Mouse (Mus musculus) heart, embryonic 14.5 days (tissue): ENCODE data around the gene Fam98a. TPM values are rescaled to one million over a fixed set of nuclear protein-coding genes. Genes with fewer than 3 reads are reported as not detected.

Experiments
- ATAC-seq: fragments of 200-750 bp; cut with Nextera tagmentation; 2 replicates; pipeline ENCODE4 v1.8.0; 2017; ENCODE audit warnings: low read depth, moderate TSS enrichment; ENCODE audit not compliant: insufficient number of reproducible peaks, insufficient read depth, low FRiP score
- H3K27ac ChIP-seq, 2 experiments: fragments of 200-500 bp in 1 of 2; fragments of 300-500 bp in 1 of 2; sonication (generic) in 1 of 2; replicated peaks in 1 of 2; 2 replicates each; pipeline ENCODE4 v1.5.1; 2012 to 2014; ENCODE audit warnings: low read depth in 2 of 2, low read length in 2 of 2, control low read depth in 1 of 2, mild to moderate bottlenecking in 1 of 2, mixed read lengths in 1 of 2; ENCODE audit not compliant: control insufficient read depth in 1 of 2, insufficient read depth in 1 of 2
- H3K27me3 ChIP-seq: fragments of 300-500 bp; sonication (generic); 2 replicates; pipeline ENCODE4 v1.6.1; 2014; ENCODE audit warnings: mild to moderate bottlenecking, low read length, control low read depth; ENCODE audit not compliant: control insufficient read depth, insufficient read depth
- H3K36me3 ChIP-seq: fragments of 300-500 bp; sonication (generic); 2 replicates; pipeline ENCODE4 v1.6.1; 2014; ENCODE audit warnings: mild to moderate bottlenecking, control low read depth, low read length, mixed read lengths; ENCODE audit not compliant: control insufficient read depth, insufficient read depth
- H3K4me1 ChIP-seq, 2 experiments: fragments of 200-500 bp in 1 of 2; fragments of 300-500 bp in 1 of 2; sonication (generic) in 1 of 2; 2 replicates each; pipeline ENCODE4 v1.6.1; 2012 to 2014; ENCODE audit warnings: low read length in 2 of 2, control low read depth in 1 of 2, mixed read lengths in 1 of 2; ENCODE audit not compliant: control insufficient read depth in 2 of 2, insufficient read depth in 2 of 2
- H3K4me2 ChIP-seq: fragments of 300-500 bp; sonication (generic); 2 replicates; pipeline ENCODE4 v1.6.1; 2014; ENCODE audit warnings: mild to moderate bottlenecking, low read length
- H3K4me3 ChIP-seq, 2 experiments: fragments of 200-500 bp in 1 of 2; fragments of 300-500 bp in 1 of 2; sonication (generic) in 1 of 2; 2 replicates each; pipeline ENCODE4 v1.5.1; 2012 to 2014; ENCODE audit warnings: low read length in 2 of 2, mild to moderate bottlenecking in 2 of 2, control low read depth in 1 of 2, low read depth in 1 of 2, moderate library complexity in 1 of 2; ENCODE audit not compliant: control insufficient read depth in 1 of 2, insufficient read depth in 1 of 2
- H3K9ac ChIP-seq: fragments of 300-500 bp; sonication (generic); 2 replicates; pipeline ENCODE4 v1.6.1; 2014; ENCODE audit warnings: mild to moderate bottlenecking, low read length
- H3K9me3 ChIP-seq: fragments of 300-500 bp; sonication (generic); 2 replicates; pipeline ENCODE4 v1.6.1; 2016; ENCODE audit warnings: low read length, control low read depth; ENCODE audit not compliant: control insufficient read depth
- WGBS: fragments of 180-500 bp; shearing (Covaris S2); extraction: QIAGEN DNeasy Blood & Tissue Kit; methylation state at CpG from one replicate; pipeline ENCODE4 v1.1.7; 2014; 5-methylcytosine and 5-hydroxymethylcytosine counted together
- polyA plus RNA-seq: library from polyadenylated mRNA; unstranded; fragments of >200 nt; fragmentation: Nextera tagmentation; extraction: Ambion mirVana; gene quantifications from 2 replicates; pipeline ENCODE4 v1.2.1, GENCODE M21; 2014

Gene Fam98a
- polyA plus RNA-seq, 1 experiment from 2014 or later: 8.8 TPM

GRCm38 (mm10) chr17:75519239-75519900 is 32.4 kb downstream of the Fam98a start:
- H3K4me3 ChIP-seq: no peak overlapping the region
- H3K9ac ChIP-seq: no peak overlapping the region
- 73% methylated on average over 8 of the region's 8 CpGs for WGBS
- H3K27me3 ChIP-seq: no peaks in the 10 kb centered on the region
- peaks cover 4 to 9% of the 10 kb centered on the region in 2 experiments; a peak in 2 of 4 replicates for H3K4me1 ChIP-seq
- H3K27ac ChIP-seq: no peak overlapping the region
- no peaks in the 10 kb centered on the region for H3K9me3 ChIP-seq
- no peaks in the 10 kb centered on the region for H3K36me3 ChIP-seq
- ATAC-seq: no peak
- H3K4me2 ChIP-seq: no peak overlapping the region

- H3K4me2 ChIP-seq: peak overlapping the region; percentile 23; the same call in 1 of the 2 replicates
- H3K27ac ChIP-seq: no peak overlapping the region
- no peaks in the 10 kb centered on the region for H3K27me3 ChIP-seq
- peaks cover 4 to 9% of the 10 kb centered on the region in 2 experiments; a peak in 2 of 4 replicates for H3K4me1 ChIP-seq
- no peaks in the 10 kb centered on the region for H3K36me3 ChIP-seq
- H3K4me3 ChIP-seq: no peak overlapping the region
- H3K9me3 ChIP-seq: no peaks in the 10 kb centered on the region
- H3K9ac ChIP-seq: no peak overlapping the region
- no peak for ATAC-seq
- 27% methylated on average over 8 of the region's 8 CpGs for WGBS
These were observed 33.4 kb downstream of the Fam98a start for GRCm38 (mm10) chr17:75518181-75518901.

GRCm38 (mm10) chr17:75516591-75516990 is 35.2 kb downstream of the Fam98a start:
- H3K9ac ChIP-seq: no peak overlapping the region
- no peaks in the 10 kb centered on the region for H3K9me3 ChIP-seq
- WGBS: 34% methylated on average over 4 of the region's 4 CpGs
- no peak overlapping the region for H3K4me3 ChIP-seq
- ATAC-seq: no peak
- H3K36me3 ChIP-seq: no peaks in the 10 kb centered on the region
- H3K4me1 ChIP-seq: peaks cover 4 to 9% of the 10 kb centered on the region in 2 experiments; a peak in 2 of 4 replicates
- H3K4me2 ChIP-seq: no peak overlapping the region
- no peak overlapping the region for H3K27ac ChIP-seq
- H3K27me3 ChIP-seq: no peaks in the 10 kb centered on the region

- Histone ChIP-seq H3K27ac (no peak overlapping the region), H3K4me1 (no peaks in the 10 kb centered on the region), H3K4me3 (no peak overlapping the region), H3K27me3 (no peaks in the 10 kb centered on the region), H3K9ac (no peak overlapping the region), H3K36me3 (peaks cover 13% of the 10 kb centered on the region), H3K4me2 (no peak overlapping the region), H3K9me3 (no peaks in the 10 kb centered on the region)
- no peak for ATAC-seq
- WGBS: 90% methylated on average over 5 of the region's 5 CpGs
These were observed 42.5 kb downstream of the Fam98a start for GRCm38 (mm10) chr17:75509257-75509656.

- Histone ChIP-seq H3K4me3 (no peak overlapping the region), H3K4me1 (no peaks in the 10 kb centered on the region), H3K9ac (no peak overlapping the region), H3K4me2 (no peak overlapping the region), H3K27me3 (no peaks in the 10 kb centered on the region), H3K27ac (no peak overlapping the region), H3K9me3 (no peaks in the 10 kb centered on the region), H3K36me3 (peaks cover 13% of the 10 kb centered on the region)
- no peak for ATAC-seq
- WGBS: 82% methylated on average over 10 of the region's 10 CpGs
These were observed 44.8 kb downstream of the Fam98a start for GRCm38 (mm10) chr17:75506708-75507641.

- WGBS: 88% methylated on average over 10 of the region's 10 CpGs
- Histone ChIP-seq H3K36me3 (peaks cover 13% of the 10 kb centered on the region), H3K27ac (no peak overlapping the region), H3K4me2 (no peak overlapping the region), H3K27me3 (no peaks in the 10 kb centered on the region), H3K9ac (no peak overlapping the region), H3K9me3 (no peaks in the 10 kb centered on the region), H3K4me3 (no peak overlapping the region), H3K4me1 (no peaks in the 10 kb centered on the region)
- no peak for ATAC-seq
These were observed 45.6 kb downstream of the Fam98a start for GRCm38 (mm10) chr17:75506097-75506675.

GRCm38 (mm10) chr17:75505053-75505452 is 46.7 kb downstream of the Fam98a start:
- H3K4me3 ChIP-seq: no peak overlapping the region
- H3K9ac ChIP-seq: no peak overlapping the region
- 86% methylated on average over 5 of the region's 5 CpGs for WGBS
- no peak overlapping the region for H3K4me2 ChIP-seq
- no peaks in the 10 kb centered on the region for H3K27me3 ChIP-seq
- no peak overlapping the region for H3K27ac ChIP-seq
- H3K36me3 ChIP-seq: peaks cover 11% of the 10 kb centered on the region
- no peaks in the 10 kb centered on the region for H3K9me3 ChIP-seq
- no peaks in the 10 kb centered on the region for H3K4me1 ChIP-seq
- ATAC-seq: no peak
